Mouse (Mus musculus) hindbrain, embryonic 16.5 days (tissue): Measurements from ENCODE around the gene Adamtsl5. TPM values are rescaled to one million over a fixed set of nuclear protein-coding genes. Genes with fewer than 3 reads are reported as not detected.

Experiments
- ATAC-seq: fragments of 200-750 bp; cut with Nextera tagmentation; 2 replicates; pipeline ENCODE4 v1.8.0; 2017; ENCODE audit warnings: moderate TSS enrichment, moderate library complexity
- H3K27ac ChIP-seq: fragments of 300-500 bp; sonication (generic); 2 replicates; pipeline ENCODE4 v1.5.1; 2014; ENCODE audit warnings: low read depth, mild to moderate bottlenecking, control low read depth, low read length, moderate library complexity
- H3K27me3 ChIP-seq: fragments of 300-500 bp; sonication (generic); replicated peaks from 2 replicates; pipeline ENCODE4 v1.6.1; 2014; ENCODE audit warnings: low read length; ENCODE audit not compliant: control insufficient read depth, insufficient read depth
- H3K36me3 ChIP-seq: fragments of 300-500 bp; sonication (generic); 2 replicates; pipeline ENCODE4 v1.6.1; 2014; ENCODE audit warnings: mild to moderate bottlenecking, low read length, moderate library complexity, mixed read lengths; ENCODE audit not compliant: control insufficient read depth, insufficient read depth
- H3K4me1 ChIP-seq: fragments of 300-500 bp; sonication (generic); 2 replicates; pipeline ENCODE4 v1.6.1; 2014; ENCODE audit warnings: low read depth, low read length; ENCODE audit not compliant: control insufficient read depth, insufficient read depth
- H3K4me2 ChIP-seq: fragments of 300-500 bp; sonication (generic); 2 replicates; pipeline ENCODE4 v1.6.1; 2014; ENCODE audit warnings: mild to moderate bottlenecking, low read length, control low read depth, moderate library complexity
- H3K4me3 ChIP-seq: fragments of 300-500 bp; sonication (generic); 2 replicates; pipeline ENCODE4 v1.5.1; 2014; ENCODE audit warnings: mild to moderate bottlenecking, low read length, control low read depth, moderate library complexity
- H3K9ac ChIP-seq: fragments of 300-500 bp; sonication (generic); 2 replicates; pipeline ENCODE4 v1.6.1; 2014; ENCODE audit warnings: low read depth, mild to moderate bottlenecking, control low read depth, low read length, moderate library complexity
- H3K9me3 ChIP-seq: fragments of 300-500 bp; sonication (generic); 2 replicates; pipeline ENCODE4 v1.6.1; 2014; ENCODE audit warnings: mild to moderate bottlenecking, low read length, moderate library complexity; ENCODE audit not compliant: control insufficient read depth
- WGBS: fragments of 180-500 bp; shearing (Covaris S2); extraction: QIAGEN DNeasy Blood & Tissue Kit; methylation state at CpG from one replicate; pipeline ENCODE4 v1.1.7; 2014; 5-methylcytosine and 5-hydroxymethylcytosine counted together
- polyA plus RNA-seq: library from polyadenylated mRNA; unstranded; fragments of >200 nt; fragmentation: Nextera tagmentation; extraction: Ambion mirVana; gene quantifications from 2 replicates; pipeline ENCODE4 v1.2.1, GENCODE M21; 2015

Gene Adamtsl5
- polyA plus RNA-seq, 1 experiment from 2014 or later = 1.1 TPM

DNA sequence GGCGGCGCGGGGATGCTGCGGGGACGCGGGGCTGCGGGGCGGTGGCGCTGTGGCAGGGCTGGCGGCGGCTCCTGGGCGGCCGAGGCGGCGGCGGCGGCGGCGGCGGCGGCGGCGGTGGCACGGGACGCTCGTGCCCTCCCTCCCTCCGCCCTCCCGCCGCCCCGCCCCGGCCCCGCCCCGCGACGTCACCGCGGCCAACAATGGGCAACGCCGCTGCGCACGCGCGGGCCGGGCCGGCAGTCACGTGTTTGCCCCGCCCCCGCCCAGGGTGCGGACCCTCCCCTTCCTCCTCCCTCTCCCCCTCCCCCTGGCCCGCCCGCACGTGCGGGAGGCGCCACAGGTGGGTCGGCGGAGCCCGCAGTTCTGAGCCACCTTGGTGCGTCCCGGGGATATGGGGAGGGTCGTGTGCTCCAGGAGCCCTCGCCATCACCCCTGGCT is 39.3 kb upstream of the Adamtsl5 start, which contains the start of gene Mex3d:
Mex3d (minus strand) TSS at position 138 of the 438 bp plus-strand sequence.
- Histone ChIP-seq H3K9me3 (no peaks in the 10 kb centered on the region), H3K27me3 (no peaks in the 10 kb centered on the region), H3K4me1 (peaks cover 35% of the 10 kb centered on the region), H3K9ac (peak within 1 kb of the TSS; percentile 99), H3K4me2 (peak within 1 kb of the TSS; percentile 97), H3K4me3 (peak within 1 kb of the TSS; percentile 93), H3K36me3 (peaks cover 16% of the 10 kb centered on the region), H3K27ac (peak within 1 kb of the TSS; percentile 95)
- WGBS = under 1% methylated on average over 25 of the region's 61 CpGs
- peak; percentile 38 for ATAC-seq

DNA sequence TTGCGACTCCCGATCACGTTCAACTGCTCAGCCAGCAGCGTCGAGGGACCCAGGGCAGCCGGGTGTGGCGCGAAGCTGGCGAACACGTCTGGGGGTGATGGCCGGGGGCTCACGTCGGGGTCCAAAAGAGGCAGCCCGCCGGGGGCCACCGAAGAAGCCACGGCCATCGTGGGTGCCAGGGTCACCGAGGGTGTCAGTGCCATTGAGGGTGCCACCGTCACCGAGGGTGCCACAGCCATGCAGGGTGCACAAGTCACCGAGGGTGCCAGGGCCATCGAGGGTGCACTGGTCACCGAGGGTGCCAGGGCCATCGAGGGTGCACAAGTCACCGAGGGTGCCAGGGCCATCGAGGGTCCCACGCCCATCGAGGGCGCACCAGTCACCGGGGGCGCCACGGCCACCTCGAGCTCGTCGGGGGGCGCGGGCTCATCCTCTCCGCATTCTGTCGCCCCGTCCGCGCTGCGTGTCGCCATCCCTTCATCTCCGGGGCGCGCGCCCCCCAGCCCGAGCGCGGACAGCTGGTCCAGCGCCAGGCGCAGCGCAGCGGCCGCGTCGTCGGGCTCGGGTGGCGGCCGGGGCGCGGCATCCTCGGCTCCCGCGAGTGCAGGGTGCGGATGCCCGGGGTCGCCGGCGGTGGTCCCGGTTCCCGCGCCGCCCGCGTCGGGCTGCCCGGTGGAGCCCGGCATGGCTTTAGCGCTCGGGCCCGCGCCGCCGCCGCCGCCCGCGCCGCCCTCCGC is 38.7 kb upstream of the Adamtsl5 start:
- WGBS = under 1% methylated on average over 48 of the region's 94 CpGs
- H3K27ac ChIP-seq = peak overlapping the region; percentile 95
- H3K27me3 ChIP-seq = no peaks in the 10 kb centered on the region
- peaks cover 17% of the 10 kb centered on the region for H3K36me3 ChIP-seq
- H3K4me3 ChIP-seq = peak overlapping the region; percentile 93
- H3K4me1 ChIP-seq = peaks cover 36% of the 10 kb centered on the region
- peak overlapping the region; percentile 99 for H3K9ac ChIP-seq
- no peaks in the 10 kb centered on the region for H3K9me3 ChIP-seq
- no peak for ATAC-seq
- H3K4me2 ChIP-seq = peak overlapping the region; percentile 97

DNA sequence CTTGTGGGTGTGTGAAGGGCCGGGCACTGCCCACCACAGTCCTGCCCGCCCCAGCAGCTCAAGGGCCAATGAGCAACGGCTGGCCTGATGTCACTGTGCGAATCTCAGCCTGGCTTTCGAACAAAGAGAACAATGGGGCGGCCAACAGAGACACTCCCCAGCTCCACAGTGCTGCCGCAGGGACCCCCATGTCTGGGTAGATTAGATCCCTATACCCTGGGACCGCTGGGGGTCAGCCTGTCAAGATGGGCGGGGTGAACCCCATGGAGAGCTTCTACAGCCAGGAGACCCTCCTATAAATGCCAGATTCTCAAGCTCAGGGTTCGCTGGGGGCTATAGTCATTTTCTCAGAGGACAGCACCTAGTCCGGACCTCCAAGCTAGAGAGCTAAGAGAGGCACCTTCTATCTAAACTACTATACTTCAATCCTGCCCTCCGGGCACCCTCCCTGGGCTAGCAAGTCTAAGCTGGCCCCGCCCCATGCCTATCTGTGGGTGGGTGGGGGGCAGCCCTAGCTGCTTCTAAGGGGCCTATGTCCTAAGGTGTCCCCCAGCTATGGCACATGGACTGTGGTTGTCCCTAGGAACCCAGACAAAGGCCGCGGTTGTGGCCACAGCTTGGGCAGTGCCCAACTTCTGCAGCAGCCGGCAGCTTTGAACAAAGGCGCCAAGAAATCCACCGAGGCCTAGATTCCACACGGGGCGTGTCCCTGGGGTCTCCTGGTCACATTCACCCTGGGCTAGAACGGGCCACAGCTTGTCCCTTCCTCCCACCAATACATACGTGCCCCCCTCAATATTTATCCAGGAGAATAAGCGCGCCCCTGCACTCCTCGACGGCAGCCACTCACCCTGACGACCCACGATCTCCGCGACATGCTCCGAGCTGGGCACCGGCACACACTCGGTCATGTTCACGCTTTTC is 37.9 kb upstream of the Adamtsl5 start:
- Histone ChIP-seq H3K4me3 (peak overlapping the region; percentile 93), H3K27ac (peak overlapping the region; percentile 95), H3K4me1 (peaks cover 36% of the 10 kb centered on the region), H3K9ac (peak overlapping the region; percentile 99), H3K9me3 (no peaks in the 10 kb centered on the region), H3K36me3 (peaks cover 19% of the 10 kb centered on the region), H3K4me2 (peak overlapping the region; percentile 97), H3K27me3 (no peaks in the 10 kb centered on the region)
- peak; percentile 71 for ATAC-seq
- WGBS = 1% methylated on average over 34 of the region's 34 CpGs

DNA sequence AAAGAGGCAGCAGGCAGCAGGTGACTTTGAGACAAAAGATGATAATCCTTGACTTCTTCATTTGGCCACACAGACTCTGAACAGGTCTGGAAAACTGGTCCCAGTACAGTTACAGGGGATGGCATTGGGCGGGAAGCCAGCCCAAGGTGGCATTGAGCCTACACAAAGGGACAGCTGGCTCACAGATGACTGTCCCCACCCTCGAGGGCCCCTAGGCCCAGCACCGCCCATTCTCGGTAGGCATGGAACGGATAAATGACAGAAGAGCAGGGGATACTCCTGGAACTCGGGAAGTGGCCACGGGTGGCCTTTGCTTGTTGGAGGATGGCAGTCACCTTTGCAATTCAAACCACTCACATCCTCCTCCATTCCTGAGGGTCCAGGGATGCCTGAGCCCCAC is 37.1 kb upstream of the Adamtsl5 start:
- Histone ChIP-seq H3K27ac (peak overlapping the region; percentile 95), H3K27me3 (no peaks in the 10 kb centered on the region), H3K9ac (peak overlapping the region; percentile 99), H3K9me3 (no peaks in the 10 kb centered on the region), H3K4me2 (peak overlapping the region; percentile 97), H3K4me1 (peaks cover 36% of the 10 kb centered on the region), H3K36me3 (peaks cover 23% of the 10 kb centered on the region), H3K4me3 (peak overlapping the region; percentile 93)
- WGBS = 2% methylated on average over 7 of the region's 7 CpGs
- ATAC-seq = peak; percentile 12; the same call in 1 of the 2 replicates

DNA sequence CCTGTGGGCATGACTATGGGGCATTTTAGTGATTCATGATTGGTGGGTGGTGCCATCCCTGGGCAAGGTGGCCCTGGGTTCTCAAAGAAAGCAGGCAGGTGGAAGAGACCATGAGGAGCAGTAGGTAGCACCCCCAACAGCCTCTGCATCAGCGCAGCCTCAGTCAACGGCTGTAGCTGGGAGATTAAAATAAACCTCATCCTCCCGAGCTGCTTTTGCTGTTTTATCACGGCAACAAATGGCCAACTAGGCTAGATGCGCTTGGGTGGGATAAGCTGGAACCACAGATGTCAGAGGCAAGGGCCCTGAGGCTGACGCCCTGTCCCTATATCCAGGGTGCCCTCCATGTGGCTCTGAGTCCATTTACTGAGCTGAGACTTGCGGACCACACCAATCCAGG is 36.5 kb upstream of the Adamtsl5 start:
- peaks cover 36% of the 10 kb centered on the region for H3K4me1 ChIP-seq
- H3K36me3 ChIP-seq = peaks cover 26% of the 10 kb centered on the region
- peak overlapping the region; percentile 95 for H3K27ac ChIP-seq
- no peak for ATAC-seq
- H3K9me3 ChIP-seq = no peaks in the 10 kb centered on the region
- H3K4me3 ChIP-seq = peak overlapping the region; percentile 93
- 50% methylated on average over 7 of the region's 7 CpGs for WGBS
- peak overlapping the region; percentile 97 for H3K4me2 ChIP-seq
- no peaks in the 10 kb centered on the region for H3K27me3 ChIP-seq
- peak overlapping the region; percentile 99 for H3K9ac ChIP-seq

DNA sequence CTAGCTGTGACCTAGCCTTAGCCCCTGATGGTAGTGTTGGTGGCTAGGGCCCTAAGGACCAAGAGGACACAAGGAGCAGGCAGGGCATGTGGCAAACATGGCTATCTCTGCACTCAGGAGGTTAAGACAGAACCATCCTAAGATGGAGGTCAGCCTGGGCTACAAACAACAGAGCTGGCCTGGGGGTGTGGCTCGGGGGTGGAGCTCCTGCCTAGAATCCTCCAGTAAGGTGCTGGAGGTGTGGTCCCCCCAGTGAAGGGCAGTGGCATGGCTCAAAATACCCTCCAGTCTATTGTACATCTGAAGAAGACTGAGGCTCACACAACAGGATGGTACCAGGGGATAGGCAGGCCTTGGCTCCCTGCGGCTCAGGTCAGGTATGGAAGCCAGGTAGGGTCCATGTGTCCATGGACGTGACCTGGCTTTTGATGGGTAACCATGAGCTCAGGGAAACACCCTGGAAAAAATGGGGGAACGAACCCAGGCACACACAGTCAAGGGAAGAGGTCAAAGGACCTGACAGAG is 36.0 kb upstream of the Adamtsl5 start:
- Histone ChIP-seq H3K9ac (peak overlapping the region; percentile 99), H3K27ac (peak overlapping the region; percentile 95; the same call in 1 of the 2 replicates), H3K4me3 (peak overlapping the region; percentile 93), H3K4me1 (peaks cover 36% of the 10 kb centered on the region), H3K4me2 (peak overlapping the region; percentile 97), H3K9me3 (no peaks in the 10 kb centered on the region), H3K36me3 (peaks cover 29% of the 10 kb centered on the region), H3K27me3 (no peaks in the 10 kb centered on the region)
- 78% methylated on average over 4 of the region's 4 CpGs for WGBS
- ATAC-seq = no peak

DNA sequence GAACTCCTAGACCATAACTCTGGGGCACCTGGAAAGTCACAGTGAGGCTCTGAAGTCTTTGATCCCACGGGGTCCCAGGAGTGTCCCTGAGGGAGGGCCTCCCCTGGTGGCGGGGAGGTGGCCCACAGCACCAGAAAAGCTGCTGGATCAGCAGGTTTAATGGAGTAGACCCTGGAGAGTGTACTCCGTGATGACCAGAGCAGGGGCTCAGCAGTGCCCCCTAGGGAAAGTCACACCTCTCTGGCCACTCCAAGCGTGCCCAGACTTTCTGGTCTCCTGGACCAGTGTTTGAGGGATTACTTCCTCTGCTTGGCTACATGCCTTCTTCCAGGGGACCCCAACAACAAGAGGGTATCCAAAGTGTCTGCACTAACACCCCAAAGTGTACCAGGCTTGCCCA is 35.2 kb upstream of the Adamtsl5 start:
- Histone ChIP-seq H3K27ac (no peak overlapping the region), H3K4me1 (peaks cover 35% of the 10 kb centered on the region), H3K9me3 (no peaks in the 10 kb centered on the region), H3K4me3 (peak overlapping the region; percentile 93), H3K4me2 (peak overlapping the region; percentile 97), H3K36me3 (peaks cover 29% of the 10 kb centered on the region), H3K9ac (peak overlapping the region; percentile 99), H3K27me3 (no peaks in the 10 kb centered on the region)
- WGBS = 49% methylated on average over 4 of the region's 4 CpGs
- no peak for ATAC-seq

DNA sequence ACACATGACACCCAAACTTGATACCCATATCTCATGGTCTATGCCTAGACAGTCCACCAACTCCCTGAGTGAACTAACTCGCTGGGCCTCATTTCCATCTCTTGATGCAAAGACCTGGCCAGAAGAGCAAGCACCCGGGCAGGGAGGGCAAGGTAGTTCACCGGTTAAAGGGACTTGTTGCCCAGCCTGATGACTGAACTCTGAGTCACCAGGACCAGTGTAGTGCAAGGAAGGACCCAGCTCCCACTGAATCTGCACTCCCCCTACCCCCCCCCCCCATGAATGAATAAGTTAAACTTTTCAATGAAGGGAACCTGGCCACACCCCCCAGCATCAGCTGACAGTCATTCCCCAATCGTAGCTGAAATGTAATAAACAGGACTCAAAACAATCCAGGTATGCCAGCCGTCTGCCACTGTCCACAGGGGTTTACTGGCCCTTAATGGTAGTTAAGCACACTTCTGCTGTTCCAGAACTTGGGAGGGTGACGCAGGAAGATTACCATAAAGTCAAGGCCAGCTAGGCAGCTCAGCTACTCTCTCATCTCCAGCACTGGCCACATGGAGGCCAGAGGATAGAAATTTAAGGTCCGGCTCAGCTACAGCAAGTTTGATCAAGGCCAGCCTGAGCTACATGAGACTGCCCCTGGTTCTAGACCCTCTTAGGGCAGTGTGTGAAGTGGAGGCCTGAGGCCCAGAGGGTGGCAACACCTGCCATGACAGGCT is 34.6 kb upstream of the Adamtsl5 start:
- 74% methylated on average over 7 of the region's 7 CpGs for WGBS
- Histone ChIP-seq H3K27ac (no peak overlapping the region), H3K9me3 (no peaks in the 10 kb centered on the region), H3K4me2 (peak overlapping the region; percentile 97), H3K36me3 (peaks cover 29% of the 10 kb centered on the region), H3K4me1 (peaks cover 29% of the 10 kb centered on the region), H3K9ac (no peak overlapping the region), H3K4me3 (no peak overlapping the region; the same call in 1 of the 2 replicates), H3K27me3 (no peaks in the 10 kb centered on the region)
- no peak for ATAC-seq
